Mouse (Mus musculus) lung, postnatal 0 days (tissue): Measurements from ENCODE around the gene Ppp1ca.

Experiments used
- CTCF ChIP-seq: IDR thresholded peaks from 2 replicates; pipeline ENCODE4 v1.5.1; 2016; ENCODE audit warnings: antibody characterized with exemption, mild to moderate bottlenecking
- EP300 ChIP-seq: IDR thresholded peaks from 2 replicates; pipeline ENCODE4 v1.6.1; 2016; ENCODE audit warnings: antibody characterized with exemption, mild to moderate bottlenecking, control low read depth

DNA sequence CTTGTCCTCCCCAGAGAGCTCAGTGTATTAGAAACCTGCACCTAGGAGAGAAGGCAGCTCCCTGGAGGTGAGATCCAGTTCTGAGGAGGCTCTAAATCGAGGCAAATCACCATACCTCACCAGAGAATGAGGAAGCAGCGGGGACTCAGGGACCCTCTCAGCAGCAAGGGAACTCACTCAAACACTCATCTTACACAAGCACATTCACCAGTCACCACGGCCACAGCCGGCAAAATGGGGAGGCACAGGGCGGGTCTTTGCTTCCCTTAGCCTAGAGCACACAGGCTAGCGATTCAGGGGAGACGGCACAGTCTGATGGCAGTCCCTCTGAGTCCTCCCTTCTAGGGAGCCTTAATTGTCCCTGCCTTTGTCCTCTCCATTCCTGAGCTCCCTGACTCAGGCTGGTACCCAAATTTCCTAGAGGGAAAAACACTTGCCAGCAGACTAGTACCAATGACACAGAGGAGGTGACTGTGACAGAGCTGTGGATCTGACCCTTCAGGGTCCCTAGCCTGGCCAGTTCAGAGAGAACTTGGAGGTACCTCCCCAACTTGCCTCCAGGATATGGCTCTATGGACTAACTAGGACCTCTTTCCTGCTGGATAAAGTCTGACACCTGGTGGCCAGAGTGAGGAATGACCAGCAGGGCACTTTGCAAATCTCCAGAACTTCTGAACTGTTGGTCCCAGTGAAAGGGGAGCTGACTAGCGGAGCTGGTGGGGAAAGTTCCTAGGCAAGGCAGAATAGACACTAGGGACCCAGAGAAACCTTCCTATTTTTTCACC lies 36.2 kb downstream of the Ppp1ca start:
- peak; percentile 98 for TF ChIP-seq CTCF
- no peak for TF ChIP-seq EP300
